Mouse (Mus musculus) forelimb bud, embryonic 11.5 days (tissue): Measurements from ENCODE around the gene Mb21d2.

Experiments
- DNase-seq: peaks from one replicate; pipeline ENCODE4 v3.0.0-alpha.2; 2012; ENCODE audit warnings: low read depth, low spot score

The Mb21d2 gene

GRCm38 (mm10) chr16:28866584-28867295 lies 62.7 kb downstream of the Mb21d2 start:
- DNase-seq = no peak

DNA sequence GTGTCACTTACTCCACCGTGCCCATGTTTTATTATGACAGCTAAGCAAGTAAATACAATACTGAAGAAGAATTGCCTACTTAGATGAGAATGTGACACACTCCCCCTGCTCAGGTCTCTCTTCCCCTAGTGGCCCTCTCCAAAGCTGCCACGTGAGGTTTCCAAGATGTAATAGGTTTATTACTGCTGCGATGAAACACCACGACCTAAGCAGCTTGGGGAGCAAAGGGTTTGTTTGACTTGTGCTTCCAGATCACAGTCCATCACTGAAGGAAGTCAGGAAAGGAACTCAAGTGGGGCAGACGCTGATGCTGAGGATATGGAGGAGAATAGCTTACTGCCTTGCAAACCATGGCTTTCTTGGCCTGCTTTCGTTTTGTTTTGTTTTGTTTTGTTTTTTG lies 65.9 kb downstream of the Mb21d2 start:
- DNase-seq = no peak

GRCm38 (mm10) chr16:28862093-28862492 lies 67.4 kb downstream of the Mb21d2 start:
- no peak for DNase-seq

- DNase-seq = no peak
Observed at GRCm38 (mm10) chr16:28859678-28860077, 69.8 kb downstream of the Mb21d2 start.

- DNase-seq = no peak
Observed at GRCm38 (mm10) chr16:28859009-28859288, 70.5 kb downstream of the Mb21d2 start.

GRCm38 (mm10) chr16:28858210-28859008 lies 71.1 kb downstream of the Mb21d2 start:
- DNase-seq = no peak

DNA sequence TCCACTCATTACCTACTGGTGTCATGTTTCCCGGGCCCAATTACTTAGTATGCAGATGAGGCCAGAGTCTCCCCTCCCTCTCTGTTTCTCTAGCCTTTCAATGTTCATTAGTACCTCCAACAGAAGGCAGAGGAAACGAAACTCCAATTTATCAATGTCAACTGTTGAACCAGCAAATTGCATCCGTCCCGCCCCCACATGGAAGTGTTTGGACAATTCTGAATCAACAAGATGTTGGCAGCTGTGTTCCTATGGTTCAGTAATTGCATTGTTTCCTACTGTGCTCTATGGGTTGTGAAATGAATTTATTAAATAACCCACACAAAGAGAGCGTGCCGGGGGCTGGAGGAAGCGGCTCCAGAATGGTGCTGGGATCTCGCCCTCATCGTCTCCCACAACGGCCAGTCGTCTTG lies 78.1 kb downstream of the Mb21d2 start:
- no peak for DNase-seq

- DNase-seq = no peak
Observed at GRCm38 (mm10) chr16:28850881-28851280, 78.6 kb downstream of the Mb21d2 start.

- no peak for DNase-seq
Observed at GRCm38 (mm10) chr16:28846123-28846522, 83.3 kb downstream of the Mb21d2 start.

DNA sequence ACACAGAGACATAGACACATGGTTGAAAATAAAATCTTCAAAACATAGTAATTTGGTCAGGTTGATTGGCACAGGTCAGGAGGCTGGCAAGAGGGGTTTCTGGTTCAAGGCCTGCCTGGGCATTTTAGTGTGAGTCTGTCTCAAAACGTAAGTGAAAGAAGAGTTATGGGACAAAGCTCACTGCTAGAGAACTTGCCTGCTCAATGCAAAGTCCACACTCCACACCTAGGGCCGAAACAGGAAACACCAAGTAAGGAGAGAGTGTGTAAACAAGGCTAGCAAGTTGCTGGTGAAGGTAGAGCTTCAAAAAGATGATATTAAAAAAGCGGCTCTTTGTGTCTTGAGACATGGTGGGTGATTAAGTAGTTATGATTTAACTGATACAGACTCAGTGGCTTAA lies 84.1 kb downstream of the Mb21d2 start:
- DNase-seq = no peak

- DNase-seq = peak; percentile 37
Observed at GRCm38 (mm10) chr16:28841102-28841501, 88.4 kb downstream of the Mb21d2 start.

- peak; percentile 66 for DNase-seq
Observed at GRCm38 (mm10) chr16:28840075-28840974, 89.1 kb downstream of the Mb21d2 start.

DNA sequence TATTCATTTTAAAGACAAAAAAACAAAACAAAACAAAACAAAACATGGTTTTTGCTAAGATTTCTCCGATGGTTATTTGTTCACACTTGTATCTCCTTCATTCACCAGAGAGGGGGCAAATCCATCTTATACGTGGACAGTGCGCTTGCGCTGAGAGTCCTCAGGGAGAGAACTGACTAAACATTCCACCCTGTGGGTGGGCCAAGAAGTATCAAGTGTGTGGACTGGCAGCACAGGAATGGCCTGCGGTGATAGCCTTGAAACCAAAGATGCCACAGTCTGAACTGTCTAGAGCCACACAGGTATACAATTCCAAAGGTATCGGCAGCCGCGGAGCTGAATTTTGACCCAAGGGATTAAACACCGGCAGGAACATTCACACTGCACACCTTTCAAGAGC lies 89.9 kb downstream of the Mb21d2 start:
- DNase-seq = no peak

- peak; percentile 63 for DNase-seq
Observed at GRCm38 (mm10) chr16:28838016-28838415, 91.5 kb downstream of the Mb21d2 start.

GRCm38 (mm10) chr16:28832085-28832635 lies 97.3 kb downstream of the Mb21d2 start:
- DNase-seq = no peak

- no peak for DNase-seq
Observed at GRCm38 (mm10) chr16:28829263-28829955, 100.1 kb downstream of the Mb21d2 start.

GRCm38 (mm10) chr16:28824781-28825180 lies 104.7 kb downstream of the Mb21d2 start:
- DNase-seq = no peak

DNA sequence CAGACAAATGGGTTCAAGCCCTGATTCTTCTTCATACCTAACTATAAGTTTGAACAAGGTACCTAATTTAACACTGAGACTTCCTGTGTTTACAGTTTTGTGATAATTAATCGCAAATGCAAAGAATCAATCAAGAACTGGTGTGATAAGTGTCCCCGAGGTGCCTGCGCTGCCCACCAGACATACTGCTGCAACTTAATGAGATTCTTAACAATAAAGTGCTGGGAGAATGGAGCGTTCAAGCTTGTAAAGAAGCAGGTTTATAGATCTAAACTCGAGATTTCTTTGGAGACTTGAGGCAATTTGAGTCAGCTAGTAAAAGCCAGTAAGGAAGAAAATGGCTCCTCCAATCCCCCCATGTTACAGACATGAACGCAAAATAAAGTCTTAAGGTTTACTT lies 107.7 kb downstream of the Mb21d2 start:
- no peak for DNase-seq

DNA sequence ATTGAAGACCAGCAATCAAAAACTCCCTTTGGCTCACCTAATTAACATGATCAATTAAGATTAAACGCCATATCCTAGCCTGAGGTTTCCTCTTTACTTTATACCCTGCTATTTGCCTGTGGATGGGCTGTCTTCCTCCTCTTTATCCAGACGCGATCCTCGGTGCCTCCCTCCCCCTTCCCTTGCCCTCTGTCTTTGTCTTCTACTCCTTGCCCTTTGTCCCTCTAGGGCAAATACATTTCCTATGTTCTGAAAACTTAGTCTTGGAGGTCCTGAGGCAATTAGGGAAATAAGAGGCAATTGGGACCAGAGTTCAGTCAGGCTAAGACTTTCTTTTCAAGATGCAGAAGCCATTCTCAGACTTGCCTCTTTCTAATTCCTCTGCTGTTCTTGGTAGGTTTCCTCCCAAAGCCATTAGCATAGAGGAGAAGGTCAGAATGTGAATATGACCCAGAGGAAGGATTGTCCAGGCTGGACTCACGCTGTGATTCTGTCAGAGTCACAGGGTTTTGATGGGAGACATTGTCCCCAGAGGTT lies 110.7 kb downstream of the Mb21d2 start:
- DNase-seq = no peak

DNA sequence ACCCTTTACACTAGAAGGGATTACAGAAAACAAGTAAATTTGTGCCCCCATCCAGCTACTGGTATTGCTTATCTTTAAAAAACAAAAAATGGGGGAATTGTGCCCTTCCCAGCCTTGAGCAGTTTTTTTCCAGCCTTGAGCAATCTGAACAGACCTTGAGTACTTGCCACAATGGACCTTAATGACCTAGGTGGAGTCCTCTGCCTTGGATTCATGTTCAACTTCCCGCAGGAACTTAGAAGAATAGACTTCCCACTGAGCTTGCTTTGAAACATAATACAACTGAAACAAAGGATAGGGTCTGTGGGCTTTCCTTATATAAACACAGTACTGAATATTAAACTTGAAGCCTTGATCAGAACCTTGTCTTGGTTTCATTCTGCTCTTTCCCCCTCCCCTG lies 116.2 kb downstream of the Mb21d2 start:
- no peak for DNase-seq

GRCm38 (mm10) chr16:28809089-28809488 lies 120.4 kb downstream of the Mb21d2 start:
- no peak for DNase-seq
